Mouse (Mus musculus) mouse embryonic stem cell (cell line): ENCODE measurements at regions not wholly inside any gene's neighbourhood (a gene's known extent, or its start where the extent isn't known, plus 50 kb on each side); places are given as distances from the start of the nearest gene placed in this dataset.

Source experiments
- in situ Hi-C, 2 experiments: fragments of 300-500 bp; cut with MboI; formaldehyde crosslinking; loops; 1 replicate in 1 of 2; 3 replicates in 1 of 2; pipeline ENCODE4 v1.14.3; 2019 to 2020; ENCODE audit warnings: low sequenced_read_pairs in 2 of 2, low pct_unique_long_range_greater_than_20kb in 1 of 2, mixed read lengths in 1 of 2; ENCODE audit not compliant: unreplicated experiment in 1 of 2

DNA sequence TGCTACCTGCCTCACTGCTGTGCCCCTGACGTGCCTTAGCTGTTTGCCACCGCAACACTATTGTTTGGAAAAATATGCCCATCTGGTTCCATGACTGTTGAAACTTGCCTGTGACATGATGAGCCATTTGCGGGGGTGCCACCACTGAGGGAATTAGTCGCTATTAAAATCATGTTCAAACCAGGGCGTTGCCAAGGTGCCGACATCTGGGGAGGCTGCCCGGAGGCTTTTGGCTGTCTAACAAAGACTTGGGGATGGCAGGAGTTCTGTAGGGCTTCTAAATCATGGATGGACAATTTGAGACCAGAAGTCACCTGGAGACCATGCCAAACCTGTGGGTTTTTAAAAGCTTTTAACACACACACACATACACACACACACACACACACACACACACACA is 100.5 kb upstream of the Arntl start:
- in situ Hi-C loops: no loop called here

DNA sequence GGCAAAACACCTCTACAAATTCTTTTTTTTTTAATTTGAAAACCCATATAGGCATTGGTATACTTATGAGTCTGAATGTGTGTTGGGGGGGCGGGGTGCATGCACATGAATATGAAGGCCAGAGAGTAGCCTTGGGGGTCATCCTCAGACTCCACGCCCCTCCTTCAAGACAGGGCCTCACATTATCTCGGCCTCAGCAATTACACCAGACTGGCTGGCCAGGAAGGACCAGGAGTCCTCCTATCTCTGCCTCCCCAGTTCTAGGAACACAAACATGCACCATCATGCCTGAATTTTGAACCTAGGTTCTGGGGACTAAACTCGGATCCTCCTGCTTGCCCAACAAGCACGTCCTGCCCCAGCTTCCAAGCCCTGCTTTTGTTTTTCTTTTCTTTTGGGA is 99.3 kb upstream of the Arntl start:
- in situ Hi-C loops: no loop called here

DNA sequence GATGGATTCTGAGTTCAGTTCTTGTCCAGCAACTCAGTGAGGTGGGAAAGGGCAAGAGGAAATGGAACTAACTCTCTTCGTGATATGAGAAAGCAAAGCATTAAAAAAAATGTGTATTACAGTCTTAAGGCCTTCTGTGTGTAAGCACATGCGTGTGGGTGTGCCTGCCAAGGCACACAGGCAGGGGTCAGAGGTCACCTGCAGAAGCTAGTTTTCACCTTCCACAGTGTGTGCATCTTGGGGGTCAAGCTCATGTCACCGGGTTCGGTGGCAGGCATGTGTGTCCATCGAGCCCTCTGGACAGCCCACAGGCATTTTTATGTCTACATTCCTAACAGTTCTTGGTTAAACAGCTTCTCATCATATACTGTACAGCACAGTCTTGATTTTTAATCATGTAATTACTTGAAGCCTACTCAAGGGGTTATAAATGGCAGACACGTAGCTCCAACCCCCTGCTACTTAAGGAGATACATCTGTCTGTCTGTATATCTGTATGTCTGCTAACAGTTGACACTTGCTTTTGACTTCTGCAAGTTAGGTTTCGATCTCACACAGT is 98.7 kb upstream of the Arntl start:
- in situ Hi-C loops: no loop called here

DNA sequence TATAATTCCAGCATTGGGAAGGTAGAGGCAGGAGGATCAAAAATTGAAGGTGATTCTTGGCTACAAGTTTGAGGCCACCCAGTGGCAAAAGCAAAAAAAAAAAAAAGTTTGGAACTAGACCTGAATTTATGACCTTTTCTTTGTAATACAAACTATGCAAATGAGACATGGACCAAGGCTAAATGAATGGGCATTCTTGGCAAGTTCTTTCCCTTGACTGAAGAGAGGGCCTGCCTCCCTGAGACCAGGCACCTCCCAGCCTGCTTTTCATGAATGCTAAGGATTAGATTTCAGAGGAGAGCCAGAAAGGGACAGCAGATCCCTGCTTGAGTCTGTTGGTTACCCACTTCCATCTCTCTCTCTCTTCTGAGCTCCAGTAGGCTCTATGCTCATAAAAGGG is 97.8 kb upstream of the Arntl start:
- in situ Hi-C loops: no loop called here

DNA sequence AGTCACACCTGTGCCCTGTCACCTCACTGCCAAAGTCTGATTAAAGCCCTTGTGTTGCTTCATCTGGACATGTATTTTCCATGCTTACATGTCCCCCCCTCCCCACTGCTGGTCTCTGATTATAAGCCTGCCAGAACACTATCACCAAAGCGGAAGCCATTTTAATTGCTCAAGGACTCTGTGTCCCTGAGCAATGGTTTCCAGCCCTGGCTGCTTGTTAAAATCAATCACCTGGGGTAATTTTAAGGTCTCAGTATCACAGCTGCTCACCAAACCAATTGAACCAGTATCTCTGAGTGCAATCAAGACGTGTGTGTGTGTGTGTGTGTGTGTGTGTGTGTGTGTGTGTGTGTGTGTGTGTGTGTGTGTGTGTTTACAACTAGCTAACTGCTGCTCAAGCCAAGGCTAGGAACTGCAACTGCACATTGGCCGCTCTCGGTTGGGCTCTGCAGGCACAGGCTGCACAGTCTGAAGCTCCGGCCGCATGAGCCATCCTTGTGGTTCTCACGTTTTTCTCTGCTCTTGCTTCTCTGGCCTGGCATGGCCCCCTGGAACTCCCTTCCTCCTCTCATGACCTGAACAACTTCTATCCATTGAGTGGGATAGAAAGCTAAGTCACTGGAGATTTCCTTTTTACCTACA is 96.3 kb upstream of the Arntl start:
- in situ Hi-C loops: no loop called here

DNA sequence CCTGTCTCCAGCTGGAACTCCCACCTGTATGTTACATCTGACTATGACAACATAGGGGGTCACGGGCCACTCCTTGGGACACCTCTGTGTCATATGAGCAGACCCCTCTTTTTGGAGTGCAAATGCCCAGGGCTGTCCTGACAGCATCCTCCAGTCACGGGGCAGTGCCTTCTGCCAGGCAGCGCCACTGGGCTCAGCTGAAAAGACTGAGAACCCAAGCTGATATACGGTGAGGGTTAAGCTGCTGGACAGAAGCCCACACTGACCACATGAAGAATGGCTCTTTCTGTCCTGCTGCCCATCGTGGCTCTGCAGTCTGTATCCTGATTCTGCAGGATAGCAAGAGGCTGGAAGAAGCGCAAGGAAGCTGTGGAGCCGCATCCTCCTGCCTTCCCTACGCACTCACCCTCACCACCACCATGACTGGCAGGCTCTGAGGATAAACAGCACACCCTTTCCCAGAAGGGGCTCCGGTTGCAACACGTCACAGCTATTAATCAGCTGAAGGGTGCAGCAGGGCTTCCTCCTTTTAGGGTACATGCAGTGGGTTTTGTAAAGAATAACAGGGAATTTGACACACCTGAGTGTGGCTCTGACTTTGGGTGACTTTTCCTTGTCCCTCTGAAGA is 93.9 kb upstream of the Arntl start:
- in situ Hi-C loops: no loop called here

DNA sequence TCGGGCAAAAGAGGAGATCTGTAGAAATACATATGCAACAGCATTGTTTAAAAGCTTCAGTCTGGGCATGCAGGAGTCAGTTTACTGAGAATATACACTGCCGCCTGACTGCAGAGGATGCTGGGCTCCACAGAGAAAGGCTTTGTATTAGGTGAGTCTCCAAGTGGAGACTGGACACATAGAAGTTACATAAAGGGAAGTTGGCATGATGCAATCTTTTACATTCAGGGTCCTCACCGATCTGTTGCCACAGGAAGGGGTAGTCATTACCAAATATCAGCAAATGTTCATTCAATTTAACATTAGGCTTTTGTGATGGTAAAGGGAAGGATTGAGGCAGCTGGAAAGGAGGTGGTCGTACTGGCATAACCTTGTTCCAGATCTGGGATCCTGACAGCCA is 89.7 kb upstream of the Arntl start:
- in situ Hi-C loops: no loop called here

DNA sequence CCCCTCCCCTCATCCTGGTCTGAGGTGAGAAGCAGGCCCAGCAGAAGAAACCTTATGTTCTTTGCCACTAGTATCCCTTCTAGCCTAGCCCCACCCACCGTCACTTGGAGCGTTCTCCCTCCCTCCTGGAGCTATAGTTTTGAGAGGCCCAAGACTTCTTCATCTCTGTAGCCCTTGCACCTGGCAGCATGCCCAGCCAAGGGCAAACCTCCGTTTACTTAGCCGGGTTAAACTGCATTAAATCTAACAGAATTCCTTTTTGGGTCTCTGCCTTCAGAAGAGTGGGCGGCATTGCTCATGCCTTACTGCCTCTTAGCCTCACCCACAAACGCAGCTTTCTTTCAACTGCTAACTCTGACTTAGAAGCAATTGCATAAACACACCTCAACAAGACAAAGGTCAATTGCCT is 85.3 kb upstream of the Arntl start:
- in situ Hi-C loops: loop anchor here in 1 of 2 experiments (10.0 kb wide), 1 partner anchor 197 kb away; no protein-coding TSS in a partner anchor

DNA sequence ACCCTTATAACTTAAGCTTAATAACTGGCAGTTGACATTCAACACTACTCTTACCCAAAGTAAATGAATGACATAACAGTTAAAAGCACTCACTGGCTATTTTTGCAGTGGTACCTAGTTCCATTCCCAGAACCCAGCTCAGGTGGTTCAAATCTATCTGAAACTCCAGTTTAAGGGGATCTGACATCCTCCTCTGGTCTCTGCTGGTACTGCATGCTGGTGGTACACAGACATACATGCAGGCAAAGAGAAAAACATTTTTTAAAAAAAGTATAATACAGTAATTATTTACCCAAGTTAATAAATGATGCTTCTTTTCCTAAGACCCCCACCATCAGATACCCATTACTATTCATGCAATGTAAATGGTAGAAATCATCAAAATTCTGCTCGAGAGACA is 81.3 kb upstream of the Arntl start:
- in situ Hi-C loops: loop anchor here (5.0 to 10.0 kb wide), 2 partner anchors 201 to 204 kb away; no protein-coding TSS in a partner anchor

DNA sequence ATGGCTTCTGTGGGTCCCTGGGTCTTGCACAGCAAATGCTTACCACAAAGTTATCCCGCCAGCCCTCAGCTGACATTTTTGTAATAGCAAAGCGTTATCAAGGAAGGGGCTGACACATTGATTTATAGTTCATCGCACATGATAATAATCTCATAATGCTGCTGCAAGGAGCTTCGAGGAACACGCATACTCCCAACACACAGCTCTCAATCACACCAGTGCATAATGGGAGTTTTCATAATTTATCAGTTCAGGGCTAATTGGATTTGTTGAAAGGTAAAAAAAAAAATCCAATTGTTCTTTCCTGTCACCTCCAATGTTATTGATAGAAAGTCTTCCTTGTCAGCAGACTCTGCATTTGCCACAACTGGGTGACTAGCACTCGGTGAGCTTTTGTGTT is 76.7 kb upstream of the Arntl start:
- in situ Hi-C loops: no loop called here

DNA sequence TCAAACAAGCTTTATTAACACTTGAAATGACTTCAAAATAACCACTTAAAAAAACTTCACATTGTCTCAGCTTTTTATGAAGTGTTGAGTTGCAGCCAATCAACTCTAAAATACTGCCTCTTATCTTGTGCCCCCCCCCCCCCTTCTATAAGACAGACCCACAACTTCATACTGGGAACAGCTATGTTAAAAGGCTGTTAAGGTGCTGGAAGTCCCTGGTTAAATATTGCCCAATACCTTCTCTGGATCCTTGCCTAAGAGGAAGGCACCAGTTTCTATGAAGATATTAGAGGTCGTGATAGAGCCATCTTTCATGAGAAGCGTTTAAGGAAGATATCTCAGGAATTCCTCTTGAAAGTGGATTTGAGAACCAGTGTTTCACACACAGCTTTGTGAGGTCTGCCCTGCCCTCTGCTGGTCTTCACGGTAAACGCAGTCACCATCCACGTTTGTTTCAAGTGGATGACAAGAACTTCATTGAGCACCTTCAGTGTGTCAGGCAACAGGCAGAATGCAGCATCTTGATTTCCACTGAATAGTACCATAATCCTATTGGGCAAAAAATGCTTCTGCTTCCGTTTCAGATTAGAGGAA is 75.2 kb upstream of the Arntl start:
- in situ Hi-C loops: no loop called here

DNA sequence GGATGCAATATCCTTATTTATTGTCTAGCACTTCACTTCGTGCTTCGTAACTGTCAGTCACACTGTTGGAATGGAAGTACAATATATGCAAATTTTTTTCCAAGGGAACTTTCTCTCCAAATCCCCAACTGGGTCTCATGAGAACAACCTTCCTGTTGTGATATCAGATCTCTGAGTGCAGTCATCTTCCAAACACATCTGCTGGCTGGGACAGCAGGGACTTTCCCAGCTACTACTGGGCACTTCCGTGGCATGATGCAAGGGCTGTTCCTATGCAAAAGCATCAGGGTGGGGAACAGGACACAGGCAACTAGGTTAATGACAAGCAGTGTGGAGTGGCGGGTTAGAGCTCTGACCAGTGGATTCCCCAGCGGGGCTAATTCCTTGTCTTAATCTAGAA is 73.4 kb upstream of the Arntl start:
- in situ Hi-C loops: no loop called here

DNA sequence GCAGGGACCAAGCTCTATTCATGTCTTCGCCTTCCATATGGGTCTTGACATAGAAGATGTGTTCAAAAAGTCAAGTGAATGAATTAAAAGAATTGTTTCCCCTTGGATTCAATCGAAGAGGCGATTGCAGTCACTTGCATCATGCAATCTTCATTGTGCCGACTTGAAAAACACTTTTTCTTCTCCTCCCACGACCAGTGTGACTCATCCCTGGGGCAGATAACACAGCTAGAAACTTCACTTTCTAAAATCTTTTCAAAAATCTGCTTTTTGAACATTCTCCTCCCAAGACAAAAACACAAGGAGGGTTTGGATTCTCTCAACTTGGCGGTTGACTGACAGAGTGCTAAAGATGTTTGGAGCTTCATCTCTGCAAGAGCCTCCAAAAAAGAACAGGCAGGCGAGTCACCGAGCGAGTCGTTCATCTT is 67.2 kb upstream of the Arntl start:
- in situ Hi-C loops: loop anchor here in 1 of 2 experiments (5.0 kb wide), 1 partner anchor 112 kb away; no protein-coding TSS in a partner anchor

DNA sequence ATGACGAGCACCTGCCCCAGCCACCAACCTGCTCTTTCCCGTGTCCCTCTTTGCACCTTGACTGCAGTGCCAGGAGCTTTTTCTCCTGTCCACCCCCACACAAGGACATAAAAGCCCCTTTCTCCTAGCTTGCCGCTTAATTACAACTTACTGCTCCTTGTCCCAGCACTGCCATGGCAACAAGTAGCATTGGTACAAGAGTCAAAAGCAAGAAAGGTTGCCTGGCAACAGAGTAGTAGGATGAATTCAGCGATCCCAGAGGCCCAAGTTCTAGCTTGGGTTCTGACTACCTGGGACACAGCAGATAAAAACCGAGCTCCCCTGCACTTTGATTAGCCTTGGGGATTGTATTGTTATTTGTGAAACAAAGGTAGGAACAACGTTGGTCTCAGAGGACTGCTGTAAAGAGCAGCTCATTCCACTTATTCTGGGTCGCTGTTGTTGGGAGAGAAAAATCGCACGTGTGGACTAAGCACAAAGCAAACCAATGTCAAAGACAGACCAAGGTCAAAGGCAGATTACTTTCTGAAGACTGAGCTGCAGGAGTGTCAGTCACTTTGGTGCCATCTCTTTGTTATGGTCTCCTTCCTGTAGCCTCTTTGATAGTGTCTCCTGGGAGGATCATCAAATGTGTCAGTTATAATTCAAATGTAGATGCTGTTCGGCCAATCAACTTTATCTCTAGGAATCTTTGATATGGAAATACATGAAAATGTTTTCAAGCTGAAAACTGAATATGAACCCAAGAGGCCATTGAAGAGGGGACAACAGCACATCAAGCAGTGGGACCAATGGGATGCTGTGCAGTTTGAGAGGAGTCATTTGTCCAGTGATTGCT is 65.2 kb upstream of the Arntl start:
- in situ Hi-C loops: loop anchor here in 1 of 2 experiments (5.0 kb wide), 1 partner anchor 110 kb away; no protein-coding TSS in a partner anchor

DNA sequence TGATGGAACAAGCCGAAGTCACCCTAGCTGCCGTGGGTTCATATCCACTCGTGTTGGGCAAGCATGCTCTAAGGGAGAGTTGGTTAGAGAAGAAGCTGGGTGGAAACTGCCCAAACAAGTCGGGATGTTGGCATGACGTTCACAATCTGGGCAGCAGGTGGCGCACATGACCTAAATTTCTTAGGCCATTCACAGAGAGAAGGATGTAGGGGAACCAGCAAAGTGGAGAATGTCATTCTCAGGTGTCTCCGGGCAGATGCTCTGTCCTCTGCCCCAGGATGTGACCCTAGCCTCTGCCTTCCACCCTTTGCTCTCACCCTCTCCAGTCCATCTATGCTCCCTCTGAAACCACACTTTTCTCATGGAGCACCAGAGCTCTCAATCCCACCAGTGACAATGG is 63.7 kb upstream of the Arntl start:
- in situ Hi-C loops: loop anchor here in 1 of 2 experiments (5.0 kb wide), 1 partner anchor 109 kb away; no protein-coding TSS in a partner anchor

DNA sequence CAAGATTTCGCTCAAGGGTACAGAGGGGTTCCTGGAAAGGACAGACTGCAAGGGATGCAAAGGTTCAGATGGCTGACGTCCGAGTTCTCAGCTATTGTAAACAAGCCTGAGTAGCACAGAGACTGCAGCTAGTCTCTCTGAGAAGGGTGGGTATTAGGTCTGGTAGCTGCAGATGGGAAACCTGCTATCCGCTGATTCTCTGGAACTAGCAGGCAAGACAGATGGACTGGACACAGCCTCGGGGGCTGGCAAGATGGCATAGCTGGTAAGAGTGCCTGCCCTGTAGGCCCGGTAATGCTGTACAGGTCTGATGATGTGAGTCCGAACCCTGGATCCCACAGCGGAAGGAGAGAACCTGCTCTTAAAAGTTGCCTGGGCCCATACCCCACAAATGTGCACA is 62.2 kb upstream of the Arntl start:
- in situ Hi-C loops: loop anchor here in 1 of 2 experiments (5.0 kb wide), 1 partner anchor 107 kb away; no protein-coding TSS in a partner anchor

DNA sequence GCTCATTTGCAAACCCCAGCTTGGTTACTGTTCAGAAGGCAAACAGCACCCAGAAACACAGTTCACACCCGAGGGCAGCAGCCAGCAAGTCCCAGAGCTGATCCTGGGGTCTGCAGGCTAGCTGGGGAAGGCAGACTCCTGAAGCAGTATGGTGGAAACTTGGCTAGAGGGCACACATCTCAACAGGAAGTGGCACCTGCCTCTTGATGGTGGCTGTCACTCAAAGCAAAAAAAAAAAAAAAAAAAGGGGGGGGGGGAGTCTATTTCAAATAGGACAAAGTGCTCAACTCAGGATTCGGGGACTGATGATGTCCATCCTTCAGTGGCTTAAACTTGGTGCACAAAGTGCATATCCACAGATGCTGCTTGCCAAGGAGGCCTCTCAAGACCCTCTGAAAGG is 61.2 kb upstream of the Arntl start:
- in situ Hi-C loops: loop anchor here in 1 of 2 experiments (5.0 kb wide), 1 partner anchor 106 kb away; no protein-coding TSS in a partner anchor

DNA sequence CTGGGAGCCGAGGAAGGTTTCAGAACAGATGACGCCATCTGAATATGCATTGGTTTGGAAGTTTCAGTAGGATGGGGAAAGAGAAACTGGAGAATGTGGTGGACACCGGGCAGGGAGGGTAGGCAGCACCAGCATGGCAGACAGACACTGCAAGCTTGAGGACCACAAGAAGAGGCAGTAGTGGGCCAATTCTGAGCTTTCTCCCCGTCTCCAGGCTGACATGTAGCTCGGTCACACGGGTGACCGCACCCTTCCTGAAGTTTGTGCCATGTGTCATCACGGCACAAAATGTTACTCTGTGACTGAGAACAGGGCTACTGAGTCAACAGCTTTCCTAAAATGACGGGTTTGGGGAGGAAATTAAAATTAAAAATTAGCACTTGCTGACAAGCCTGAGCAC is 60.7 kb upstream of the Arntl start:
- in situ Hi-C loops: loop anchor here in 1 of 2 experiments (5.0 kb wide), 1 partner anchor 106 kb away; no protein-coding TSS in a partner anchor
